Mouse (Mus musculus) heart, embryonic 12.5 days (tissue): ENCODE data around the gene Cxcl2. TPM values are rescaled to one million over a fixed set of nuclear protein-coding genes. Genes with fewer than 3 reads are reported as not detected.

Source experiments
- ATAC-seq: fragments of 200-750 bp; cut with Nextera tagmentation; 2 replicates; pipeline ENCODE4 v1.8.0; 2017; ENCODE audit warnings: moderate TSS enrichment, moderate library complexity; ENCODE audit not compliant: insufficient number of reproducible peaks, low FRiP score
- H3K27ac ChIP-seq: fragments of 300-500 bp; sonication (generic); 2 replicates; pipeline ENCODE4 v1.5.1; 2016; ENCODE audit warnings: mild to moderate bottlenecking, moderate library complexity; ENCODE audit not compliant: poor library complexity, severe bottlenecking
- H3K27me3 ChIP-seq: fragments of 300-500 bp; sonication (generic); replicated peaks from 2 replicates; pipeline ENCODE4 v1.6.1; 2016; ENCODE audit warnings: mild to moderate bottlenecking, moderate library complexity
- H3K36me3 ChIP-seq: fragments of 300-500 bp; sonication (generic); 2 replicates; pipeline ENCODE4 v1.6.1; 2016; ENCODE audit warnings: mild to moderate bottlenecking, moderate library complexity
- H3K4me1 ChIP-seq: fragments of 300-500 bp; sonication (generic); replicated peaks from 2 replicates; pipeline ENCODE4 v1.6.1; 2016; ENCODE audit warnings: mild to moderate bottlenecking
- H3K4me2 ChIP-seq: fragments of 300-500 bp; sonication (generic); 2 replicates; pipeline ENCODE4 v1.6.1; 2016; ENCODE audit warnings: mild to moderate bottlenecking, moderate library complexity
- H3K4me3 ChIP-seq: fragments of 300-500 bp; sonication (generic); 2 replicates; pipeline ENCODE4 v1.5.1; 2016; ENCODE audit warnings: mild to moderate bottlenecking
- H3K9ac ChIP-seq: fragments of 300-500 bp; sonication (generic); 2 replicates; pipeline ENCODE4 v1.6.1; 2016; ENCODE audit warnings: mild to moderate bottlenecking, moderate library complexity
- H3K9me3 ChIP-seq: fragments of 300-500 bp; sonication (generic); replicated peaks from 2 replicates; pipeline ENCODE4 v1.6.1; 2016; ENCODE audit warnings: mild to moderate bottlenecking, moderate library complexity
- WGBS: fragments of 180-500 bp; shearing (Covaris S2); methylation state at CpG from one replicate; pipeline ENCODE4 v1.1.7; 2016; 5-methylcytosine and 5-hydroxymethylcytosine counted together
- polyA plus RNA-seq: library from polyadenylated mRNA; unstranded; fragments of >200 nt; fragmentation: Nextera tagmentation; extraction: Ambion mirVana; gene quantifications from 2 replicates; pipeline ENCODE4 v1.2.1, GENCODE M21; 2016

Gene Cxcl2
- not detected in 2 replicates for polyA plus RNA-seq

- H3K9ac ChIP-seq = peak within 1 kb of the TSS; percentile 54
- peak within 1 kb of the TSS; percentile 37 for H3K4me3 ChIP-seq
- peaks cover 8% of the 10 kb centered on the region for H3K4me1 ChIP-seq
- H3K36me3 ChIP-seq = no peaks in the 10 kb centered on the region
- WGBS = 10% methylated on average over 22 of the region's 22 CpGs
- peaks cover 29% of the 10 kb centered on the region for H3K27me3 ChIP-seq
- ATAC-seq = no peak
- no peaks in the 10 kb centered on the region for H3K9me3 ChIP-seq
- peak within 1 kb of the TSS; percentile 80 for H3K4me2 ChIP-seq
- H3K27ac ChIP-seq = no peak within 1 kb of the TSS
These were observed at the start of gene Cxcl2 for GRCm38 (mm10) chr5:90903339-90904020. Gene Cxcl2, plus strand, starts transcription at chr5:90903871.

- H3K9me3 ChIP-seq = no peaks in the 10 kb centered on the region
- H3K27ac ChIP-seq = no peak overlapping the region
- no peak overlapping the region for H3K9ac ChIP-seq
- H3K4me2 ChIP-seq = no peak overlapping the region
- H3K4me3 ChIP-seq = no peak overlapping the region
- ATAC-seq = no peak
- no peaks in the 10 kb centered on the region for H3K36me3 ChIP-seq
- WGBS = 76% methylated on average over 7 of the region's 7 CpGs
- H3K4me1 ChIP-seq = 0 out of 2 replicates have a peak, but pooled peaks cover 3% of the 10 kb centered on the region
- H3K27me3 ChIP-seq = no peaks in the 10 kb centered on the region
These were observed 48.1 kb upstream of the Cxcl2 start for GRCm38 (mm10) chr5:90855308-90856230.

- H3K27ac ChIP-seq = no peak overlapping the region
- 54% methylated on average over 5 of the region's 5 CpGs for WGBS
- H3K36me3 ChIP-seq = no peaks in the 10 kb centered on the region
- H3K27me3 ChIP-seq = no peaks in the 10 kb centered on the region
- no peak for ATAC-seq
- H3K4me1 ChIP-seq = 0 out of 2 replicates have a peak, but pooled peaks cover 3% of the 10 kb centered on the region
- no peak overlapping the region for H3K4me3 ChIP-seq
- H3K4me2 ChIP-seq = no peak overlapping the region
- H3K9ac ChIP-seq = no peak overlapping the region
- H3K9me3 ChIP-seq = no peaks in the 10 kb centered on the region
These were observed 46.2 kb upstream of the Cxcl2 start for GRCm38 (mm10) chr5:90857463-90857862.

- Histone ChIP-seq H3K9me3 (no peaks in the 10 kb centered on the region), H3K36me3 (no peaks in the 10 kb centered on the region), H3K27ac (no peak overlapping the region), H3K4me1 (0 out of 2 replicates have a peak, but pooled peaks cover 3% of the 10 kb centered on the region), H3K27me3 (no peaks in the 10 kb centered on the region), H3K4me2 (no peak overlapping the region), H3K4me3 (no peak overlapping the region), H3K9ac (no peak overlapping the region)
- 90% methylated on average over 2 of the region's 2 CpGs for WGBS
- no peak for ATAC-seq
These were observed 45.2 kb upstream of the Cxcl2 start for GRCm38 (mm10) chr5:90858429-90858828.

GRCm38 (mm10) chr5:90859031-90859430 is 44.6 kb upstream of the Cxcl2 start:
- H3K27me3 ChIP-seq = no peaks in the 10 kb centered on the region
- H3K9ac ChIP-seq = no peak overlapping the region
- no peak overlapping the region for H3K27ac ChIP-seq
- H3K4me1 ChIP-seq = 0 out of 2 replicates have a peak, but pooled peaks cover 3% of the 10 kb centered on the region
- no peak overlapping the region for H3K4me2 ChIP-seq
- 74% methylated on average over 3 of the region's 3 CpGs for WGBS
- no peak overlapping the region for H3K4me3 ChIP-seq
- H3K9me3 ChIP-seq = no peaks in the 10 kb centered on the region
- no peaks in the 10 kb centered on the region for H3K36me3 ChIP-seq
- no peak for ATAC-seq

GRCm38 (mm10) chr5:90861876-90862375 is 41.7 kb upstream of the Cxcl2 start:
- Histone ChIP-seq H3K4me3 (no peak overlapping the region), H3K27me3 (no peaks in the 10 kb centered on the region), H3K27ac (no peak overlapping the region), H3K4me1 (0 out of 2 replicates have a peak, but pooled peaks cover 3% of the 10 kb centered on the region), H3K36me3 (no peaks in the 10 kb centered on the region), H3K9me3 (no peaks in the 10 kb centered on the region), H3K4me2 (no peak overlapping the region), H3K9ac (no peak overlapping the region)
- 78% methylated on average over 6 of the region's 6 CpGs for WGBS
- ATAC-seq = no peak

GRCm38 (mm10) chr5:90866770-90867169 is 36.9 kb upstream of the Cxcl2 start:
- Histone ChIP-seq H3K9ac (no peak overlapping the region), H3K4me2 (no peak overlapping the region), H3K9me3 (no peaks in the 10 kb centered on the region), H3K27ac (no peak overlapping the region), H3K36me3 (no peaks in the 10 kb centered on the region), H3K4me1 (no peaks in the 10 kb centered on the region), H3K27me3 (no peaks in the 10 kb centered on the region), H3K4me3 (no peak overlapping the region)
- no peak for ATAC-seq

- ATAC-seq = no peak
- no peaks in the 10 kb centered on the region for H3K9me3 ChIP-seq
- H3K4me3 ChIP-seq = no peak overlapping the region
- H3K4me1 ChIP-seq = peaks cover 14% of the 10 kb centered on the region; the same call in 1 of the 2 replicates
- no peak overlapping the region for H3K4me2 ChIP-seq
- no peaks in the 10 kb centered on the region for H3K36me3 ChIP-seq
- no peak overlapping the region for H3K27ac ChIP-seq
- no peak overlapping the region for H3K9ac ChIP-seq
- WGBS = 70% methylated on average over 7 of the region's 7 CpGs
- H3K27me3 ChIP-seq = no peaks in the 10 kb centered on the region
These were observed 31.3 kb upstream of the Cxcl2 start for GRCm38 (mm10) chr5:90872377-90872776.

- no peak overlapping the region for H3K4me2 ChIP-seq
- H3K9ac ChIP-seq = no peak overlapping the region
- 23% methylated on average over 4 of the region's 4 CpGs for WGBS
- no peaks in the 10 kb centered on the region for H3K27me3 ChIP-seq
- no peaks in the 10 kb centered on the region for H3K9me3 ChIP-seq
- peak overlapping the region; percentile 70 for H3K27ac ChIP-seq
- no peaks in the 10 kb centered on the region for H3K36me3 ChIP-seq
- H3K4me1 ChIP-seq = peaks cover 14% of the 10 kb centered on the region; the same call in 1 of the 2 replicates
- H3K4me3 ChIP-seq = no peak overlapping the region
- ATAC-seq = peak; percentile 72; the same call in 1 of the 2 replicates
These were observed 27.6 kb upstream of the Cxcl2 start for GRCm38 (mm10) chr5:90876045-90876444.

GRCm38 (mm10) chr5:90876471-90877172 is 27.0 kb upstream of the Cxcl2 start:
- Histone ChIP-seq H3K4me2 (no peak overlapping the region), H3K9ac (no peak overlapping the region), H3K4me1 (peaks cover 14% of the 10 kb centered on the region; the same call in 1 of the 2 replicates), H3K27me3 (no peaks in the 10 kb centered on the region), H3K27ac (no peak overlapping the region), H3K36me3 (no peaks in the 10 kb centered on the region), H3K9me3 (no peaks in the 10 kb centered on the region), H3K4me3 (no peak overlapping the region)
- 66% methylated on average over 8 of the region's 8 CpGs for WGBS
- ATAC-seq = no peak

GRCm38 (mm10) chr5:90877173-90877512 is 26.5 kb upstream of the Cxcl2 start:
- Histone ChIP-seq H3K27ac (no peak overlapping the region), H3K4me1 (peaks cover 14% of the 10 kb centered on the region; the same call in 1 of the 2 replicates), H3K4me2 (no peak overlapping the region), H3K4me3 (no peak overlapping the region), H3K9me3 (no peaks in the 10 kb centered on the region), H3K9ac (no peak overlapping the region), H3K27me3 (no peaks in the 10 kb centered on the region), H3K36me3 (no peaks in the 10 kb centered on the region)
- no peak for ATAC-seq
